In the genomic region with DNA sequence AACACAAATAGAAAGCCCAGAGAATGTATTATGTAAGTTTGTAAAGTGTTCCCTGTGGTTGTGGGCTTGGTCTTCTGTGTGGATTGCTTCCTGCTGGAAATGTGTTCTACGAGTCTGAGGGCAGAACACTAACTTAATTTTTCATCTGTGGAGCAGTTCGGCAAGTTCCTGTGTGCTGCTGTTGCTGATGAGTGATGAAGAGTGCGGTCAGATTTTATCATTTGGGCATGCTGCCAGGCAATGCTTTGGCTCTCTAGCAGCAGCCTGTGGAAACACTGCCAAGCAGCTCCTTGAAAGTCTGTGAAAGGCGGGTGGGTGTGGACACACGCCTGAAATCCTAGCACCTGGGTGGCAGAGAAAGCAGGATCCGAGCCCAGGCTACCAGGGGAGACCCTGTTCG, we compare ENCODE assay signal across 8 mouse cellular contexts. TPM values are rescaled to one million over a fixed set of nuclear protein-coding genes. Genes with fewer than 3 reads are reported as not detected.
DNase-seq lines count a peak whose midpoint lies in the region.

No protein-coding gene starts in this region.

- peak; percentile 9 for DNase-seq in gastrocnemius, postnatal 25 days
- no peak for DNase-seq in gastrocnemius, postnatal 10 days
- peak; percentile 64 for DNase-seq in MEL-GATA-1-ER (ENCODE audit: extremely low read depth, low read depth)
- DNase-seq in heart, adult 9 months (ENCODE audit: low spot score in 2 of 2), result peak; percentile 44 to 47
- peak; percentile 83 to 85 for DNase-seq in kidney, postnatal 25 days
- DNase-seq in right cerebral cortex, postnatal 10 days (ENCODE audit: low spot score in 2 of 2), result peak; percentile 33 to 42
- DNase-seq in gastrocnemius, postnatal 4 days (ENCODE audit: low spot score in 2 of 2), result no peak
- no peak for DNase-seq in spleen, adult 12 weeks (ENCODE audit: low spot score)

RNA-seq across cellular contexts. Expression of gene Spata13, which starts 41.0 kb away (rescaled TPM):
- total RNA-seq in gastrocnemius, postnatal 25 days (2021), result 1 to 10 TPM; 3.8 to 4.9 TPM
- 10 to 100 TPM in 1 of 2 experiments, 1 to 10 TPM in 1; 9.9 to 19.5 TPM for total RNA-seq in gastrocnemius, postnatal 10 days (2021)
- total RNA-seq in gastrocnemius, postnatal 4 days (2021), result 10 to 100 TPM; 18.9 to 19.6 TPM

Comparison
In these comparisons a context has a peak if more than half of its experiments do, and no peak if none do; other contexts are left out.
1. DNase-seq: peak in gastrocnemius, postnatal 25 days (single experiment), MEL-GATA-1-ER (single experiment), heart, adult 9 months (2 of 2), kidney, postnatal 25 days (2 of 2) and right cerebral cortex, postnatal 10 days (2 of 2); none in gastrocnemius, postnatal 10 days (single experiment), gastrocnemius, postnatal 4 days (0 of 2) and spleen, adult 12 weeks (single experiment).